Mouse (Mus musculus) erythroblast, embryonic 14.5 days (primary cell): ENCODE measurements around the gene Slc12a6.

Experiments used
- GATA1 ChIP-seq: IDR thresholded peaks from 2 replicates; pipeline ENCODE4 v1.6.1; 2012; ENCODE audit warnings: low read length, inconsistent platforms, mixed read lengths
- TAL1 ChIP-seq: IDR thresholded peaks from 3 replicates; pipeline ENCODE4 v1.6.1; 2012; ENCODE audit warnings: low read length, inconsistent platforms, mixed read lengths

DNA sequence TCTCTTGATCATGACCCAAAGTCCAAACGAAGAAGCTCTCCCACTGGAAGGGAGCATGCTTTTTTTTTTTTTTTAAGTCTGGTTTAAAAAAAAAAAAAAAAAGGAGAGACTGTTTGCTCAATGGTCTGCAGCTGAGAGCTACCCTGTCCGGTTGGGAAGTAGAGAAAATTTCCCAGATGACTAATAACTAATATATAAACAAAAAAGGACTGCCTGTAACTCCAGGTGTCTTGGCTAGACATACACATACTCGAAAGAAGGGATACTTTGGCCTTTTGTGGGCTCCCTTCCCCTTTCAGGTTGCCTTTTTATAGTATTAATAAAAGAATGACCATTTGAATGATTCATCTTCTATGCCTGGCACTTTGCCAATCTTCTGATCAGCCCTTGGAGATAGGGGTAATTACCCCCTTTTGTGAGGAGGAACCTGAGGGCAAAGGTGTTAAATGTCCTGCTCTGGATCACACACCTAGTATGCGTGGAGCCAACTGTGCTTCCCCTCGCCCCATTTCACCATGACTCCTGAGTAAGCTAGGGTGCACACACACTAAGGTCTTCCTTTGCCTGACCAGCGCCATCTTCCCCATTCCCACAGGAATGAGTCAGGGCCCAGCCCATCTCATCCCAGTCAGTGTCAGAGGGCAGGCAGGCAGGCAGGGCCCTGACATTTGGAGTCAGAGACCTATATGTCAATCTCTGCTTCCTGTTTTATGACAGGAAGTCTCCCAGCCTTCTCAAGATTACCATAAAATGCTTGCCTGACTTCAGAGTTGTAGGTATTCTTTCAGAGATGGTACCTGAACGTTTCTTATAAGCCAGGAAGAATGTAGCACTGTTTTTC is 10.7 kb upstream of the Slc12a6 start:
- TF ChIP-seq GATA1 (no peak), TAL1 (no peak)
